Mouse (Mus musculus): ENCODE measurements around the gene Wdcp. TPM values are rescaled to one million over a fixed set of nuclear protein-coding genes. Genes with fewer than 3 reads are reported as not detected.
A peak's percentile ranks its signal among the peaks of the same experiment; 100 is the strongest.
"Not testable (repeated sequence)": the region's sequence is repeated elsewhere in the genome, so short reads cannot be mapped to it uniquely, and the experiment has no call there.

Gene Wdcp
- 17.1 and 17.9 TPM in 2 replicates for polyA plus RNA-seq (2015; fragmentation: Nextera tagmentation; extraction: Ambion mirVana)

- Histone ChIP-seq H3K4me3 (peak within 1 kb of the TSS; percentile 58), H3K4me2 (peak within 1 kb of the TSS; percentile 79), H3K27ac (replicated peaks) (0 out of 2 replicates have a peak within 1 kb of the TSS, but pooled peaks have one; percentile 34), H3K4me1 (replicated peaks) (peaks cover 27% of the 10 kb centered on the region), H3K9ac (peak within 1 kb of the TSS; percentile 58), H3K36me3 (no peaks in the 10 kb centered on the region), H3K9me3 (no peaks in the 10 kb centered on the region), H3K27me3 (peaks cover 16% of the 10 kb centered on the region)
- 1% methylated on average over 30 of the region's 30 CpGs for WGBS
- ATAC-seq (ENCODE audit: low read depth), result peak; percentile 89
Observed at GRCm38 (mm10) chr12:4842890-4843597, at the start of gene Wdcp. Gene Wdcp (plus strand): TSS chr12:4843303.

- no peaks in the 10 kb centered on the region for H3K9me3 ChIP-seq
- ATAC-seq (ENCODE audit: low read depth), result no peak
- no peak overlapping the region for H3K4me2 ChIP-seq
- no peaks in the 10 kb centered on the region for H3K4me1 ChIP-seq (replicated peaks)
- H3K27me3 ChIP-seq, result no peaks in the 10 kb centered on the region
- no peak overlapping the region for H3K4me3 ChIP-seq
- no peak overlapping the region for H3K27ac ChIP-seq (replicated peaks)
- H3K9ac ChIP-seq, result no peak overlapping the region
- WGBS, result 50% methylated on average over 1 of the region's 1 CpGs
- no peaks in the 10 kb centered on the region for H3K36me3 ChIP-seq
Observed at GRCm38 (mm10) chr12:4793718-4794117, 49.4 kb upstream of the Wdcp start.

GRCm38 (mm10) chr12:4797471-4797870 lies 45.6 kb upstream of the Wdcp start:
- not testable (repeated sequence) for H3K9ac ChIP-seq; H3K27ac ChIP-seq (replicated peaks); H3K4me3 ChIP-seq; H3K36me3 ChIP-seq; H3K4me1 ChIP-seq (replicated peaks); H3K4me2 ChIP-seq; H3K9me3 ChIP-seq; ATAC-seq (ENCODE audit: low read depth); H3K27me3 ChIP-seq
- 82% methylated on average over 6 of the region's 6 CpGs for WGBS

- no peaks in the 10 kb centered on the region; the same call in 1 of the 2 replicates for H3K9me3 ChIP-seq
- no peaks in the 10 kb centered on the region; the same call in 1 of the 2 replicates for H3K27me3 ChIP-seq
- H3K36me3 ChIP-seq, result no peaks in the 10 kb centered on the region
- H3K4me1 ChIP-seq (replicated peaks), result no peaks in the 10 kb centered on the region
- no peak overlapping the region for H3K4me2 ChIP-seq
- ATAC-seq (ENCODE audit: low read depth), result no peak
- no peak overlapping the region for H3K4me3 ChIP-seq
- no peak overlapping the region for H3K27ac ChIP-seq (replicated peaks)
- H3K9ac ChIP-seq, result no peak overlapping the region
- 81% methylated on average over 4 of the region's 4 CpGs for WGBS
Observed at GRCm38 (mm10) chr12:4811036-4811435, 32.1 kb upstream of the Wdcp start.

GRCm38 (mm10) chr12:4811705-4812104 lies 31.4 kb upstream of the Wdcp start:
- H3K27ac ChIP-seq (replicated peaks), result no peak overlapping the region
- H3K9ac ChIP-seq, result no peak overlapping the region
- 75% methylated on average over 3 of the region's 3 CpGs for WGBS
- H3K4me2 ChIP-seq, result no peak overlapping the region
- H3K4me1 ChIP-seq (replicated peaks), result peaks cover 6% of the 10 kb centered on the region
- no peak overlapping the region for H3K4me3 ChIP-seq
- H3K27me3 ChIP-seq, result no peaks in the 10 kb centered on the region; the same call in 1 of the 2 replicates
- ATAC-seq (ENCODE audit: low read depth), result no peak
- H3K36me3 ChIP-seq, result no peaks in the 10 kb centered on the region
- H3K9me3 ChIP-seq, result no peaks in the 10 kb centered on the region; the same call in 1 of the 2 replicates

GRCm38 (mm10) chr12:4813636-4814035 lies 29.5 kb upstream of the Wdcp start:
- WGBS, result 76% methylated on average over 4 of the region's 4 CpGs

GRCm38 (mm10) chr12:4816680-4817360 lies 26.3 kb upstream of the Wdcp start:
- Histone ChIP-seq H3K4me2 (peak overlapping the region; percentile 64), H3K9ac (peak overlapping the region; percentile 75), H3K27me3 (no peaks in the 10 kb centered on the region; the same call in 1 of the 2 replicates), H3K4me1 (replicated peaks) (peaks cover 27% of the 10 kb centered on the region), H3K9me3 (no peaks in the 10 kb centered on the region), H3K27ac (replicated peaks) (peak overlapping the region; percentile 85), H3K36me3 (peaks cover 14% of the 10 kb centered on the region), H3K4me3 (peak overlapping the region; percentile 71)
- 11% methylated on average over 24 of the region's 24 CpGs for WGBS
- peak; percentile 86 for ATAC-seq (ENCODE audit: low read depth)

More at GRCm38 (mm10) chr12:4813636-4814035, 29.5 kb upstream of the Wdcp start:
- H3K27ac ChIP-seq (replicated peaks), result no peak overlapping the region
- H3K9me3 ChIP-seq, result no peaks in the 10 kb centered on the region; the same call in 1 of the 2 replicates
- H3K4me2 ChIP-seq, result no peak overlapping the region
- H3K4me3 ChIP-seq, result no peak overlapping the region
- no peaks in the 10 kb centered on the region for H3K36me3 ChIP-seq
- ATAC-seq (ENCODE audit: low read depth), result no peak
- H3K9ac ChIP-seq, result no peak overlapping the region
- H3K27me3 ChIP-seq, result no peaks in the 10 kb centered on the region; the same call in 1 of the 2 replicates
- peaks cover 15% of the 10 kb centered on the region for H3K4me1 ChIP-seq (replicated peaks)

GRCm38 (mm10) chr12:4817361-4818101 lies 25.6 kb upstream of the Wdcp start, which contains the start of gene Sf3b6:
Gene Sf3b6 (plus strand): TSS chr12:4817544.
- H3K36me3 ChIP-seq, result peaks cover 20% of the 10 kb centered on the region
- H3K27me3 ChIP-seq, result no peaks in the 10 kb centered on the region; the same call in 1 of the 2 replicates
- peak within 1 kb of the TSS; percentile 86 for H3K4me2 ChIP-seq
- WGBS, result under 1% methylated on average over 49 of the region's 49 CpGs
- no peaks in the 10 kb centered on the region for H3K9me3 ChIP-seq
- H3K9ac ChIP-seq, result peak within 1 kb of the TSS; percentile 80
- peak within 1 kb of the TSS; percentile 85 for H3K27ac ChIP-seq (replicated peaks)
- peak; percentile 99 for ATAC-seq (ENCODE audit: low read depth)
- H3K4me1 ChIP-seq (replicated peaks), result peaks cover 27% of the 10 kb centered on the region
- peak within 1 kb of the TSS; percentile 71 for H3K4me3 ChIP-seq

GRCm38 (mm10) chr12:4827256-4827655 lies 15.8 kb upstream of the Wdcp start:
- Histone ChIP-seq H3K36me3 (peaks cover 81% of the 10 kb centered on the region), H3K27ac (replicated peaks) (no peak overlapping the region), H3K9ac (no peak overlapping the region), H3K9me3 (no peaks in the 10 kb centered on the region), H3K4me1 (replicated peaks) (no peaks in the 10 kb centered on the region), H3K4me2 (no peak overlapping the region), H3K4me3 (no peak overlapping the region), H3K27me3 (no peaks in the 10 kb centered on the region)
- peak; percentile 36; the same call in 1 of the 2 replicates for ATAC-seq (ENCODE audit: low read depth)
- WGBS, result 74% methylated on average over 3 of the region's 3 CpGs

- Histone ChIP-seq H3K4me3 (no peak overlapping the region), H3K36me3 (peaks cover 12% of the 10 kb centered on the region), H3K9me3 (no peaks in the 10 kb centered on the region), H3K4me2 (no peak overlapping the region), H3K27me3 (peaks cover 16% of the 10 kb centered on the region), H3K27ac (replicated peaks) (no peak overlapping the region), H3K9ac (no peak overlapping the region), H3K4me1 (replicated peaks) (peaks cover 14% of the 10 kb centered on the region)
- ATAC-seq (ENCODE audit: low read depth), result no peak
- WGBS, result 31% methylated on average over 4 of the region's 4 CpGs
Observed at GRCm38 (mm10) chr12:4836959-4837358, 6.1 kb upstream of the Wdcp start.

GRCm38 (mm10) chr12:4840010-4840409 lies 3.1 kb upstream of the Wdcp start:
- WGBS, result 53% methylated on average over 6 of the region's 6 CpGs
- Histone ChIP-seq H3K4me3 (peak overlapping the region; percentile 64; the same call in 1 of the 2 replicates), H3K27ac (replicated peaks) (no peak overlapping the region), H3K36me3 (no peaks in the 10 kb centered on the region), H3K9ac (peak overlapping the region; percentile 74; the same call in 1 of the 2 replicates), H3K9me3 (no peaks in the 10 kb centered on the region), H3K4me2 (peak overlapping the region; percentile 79), H3K4me1 (replicated peaks) (peaks cover 27% of the 10 kb centered on the region), H3K27me3 (peaks cover 16% of the 10 kb centered on the region)
- ATAC-seq (ENCODE audit: low read depth), result no peak
